Comparison of ENCODE assay signal across 9 mouse cellular contexts in genomic region chr12:111376826-111377331, GRCm38 (mm10). TPM values are rescaled to one million over a fixed set of nuclear protein-coding genes. Genes with fewer than 3 reads are reported as not detected.
A peak's percentile ranks its signal among the peaks of the same experiment; 100 is the strongest.
DNase-seq lines count a peak whose midpoint lies in the region; ATAC-seq lines count a peak whose summit lies in the region.
"Had no signal": no experiment of that assay in that cellular context is flagged by ENCODE, and none has a peak within 500 bp of the region (broad histone marks: within the 10 kb centered on the region; RNA-seq: fewer than 3 reads in every experiment).

No protein-coding gene starts in this region.

- peak; percentile 46 for DNase-seq in retina, embryonic 14.5 days (ENCODE audit: low spot score)
- DNase-seq in retina, postnatal 1 day = no peak
- peak; percentile 52 for DNase-seq in brain, adult 2 months (ENCODE audit: low read depth, low spot score)
- DNase-seq in forebrain, embryonic 14.5 days (ENCODE audit: low spot score) = no peak
- DNase-seq in heart, postnatal 4 days = peak; percentile 80
- DNase-seq in left cerebral cortex, postnatal 4 days = peak; percentile 49
- peak; percentile 76 for DNase-seq in testis, postnatal 10 days (ENCODE audit: low spot score)

- under 1% methylated on average over 46 of the region's 49 CpGs for WGBS in forebrain, embryonic 14.5 days

- H3K9me3 ChIP-seq in forebrain, embryonic 14.5 days (replicated peaks; ENCODE audit: control insufficient read depth, low read length) = no peaks in the 10 kb centered on the region

- peaks cover 10% of the 10 kb centered on the region for H3K4me1 ChIP-seq in forebrain, embryonic 14.5 days (ENCODE audit: control insufficient read depth, insufficient read depth, low read length)

- peak overlapping the region; percentile 97 for H3K4me3 ChIP-seq in forebrain, embryonic 14.5 days (ENCODE audit: low read depth, low read length)

- intact Hi-C loops in left cerebral cortex, postnatal 4 days (cut with DNase I) = no loop called here

- H3K36me3 ChIP-seq in forebrain, embryonic 14.5 days (ENCODE audit: control insufficient read depth, insufficient read depth, low read length) = no peaks in the 10 kb centered on the region

- H3K9ac ChIP-seq in forebrain, embryonic 14.5 days (ENCODE audit: low read length) = peak overlapping the region; percentile 92

- H3K4me2 ChIP-seq in forebrain, embryonic 14.5 days (ENCODE audit: low read length) = peak overlapping the region; percentile 94

- no peaks in the 10 kb centered on the region for H3K27me3 ChIP-seq in forebrain, embryonic 14.5 days (replicated peaks; ENCODE audit: control insufficient read depth, insufficient read depth, low read length)

- ATAC-seq in forebrain, embryonic 14.5 days = peak; percentile 21; the same call in 1 of the 2 replicates
- 0 out of 2 replicates have a peak, but pooled peaks have one; percentile 3 for ATAC-seq in megakaryocyte progenitor cell, adult 5-6 weeks (replicated peaks; ENCODE audit: poor library complexity)

- peak overlapping the region; percentile 93 for H3K27ac ChIP-seq in forebrain, embryonic 14.5 days (ENCODE audit: low read depth, low read length)

RNA-seq across cellular contexts. Expression of gene Cdc42bpb, which starts 0.6 kb away (rescaled TPM):
- 28.8 and 34.6 TPM in 2 replicates for polyA plus RNA-seq in forebrain, embryonic 14.5 days (2014; fragmentation: Nextera tagmentation; extraction: Ambion mirVana)
- total RNA-seq in heart, postnatal 4 days (2021) = 100 to 1,000 TPM; 112 to 116 TPM
- total RNA-seq in left cerebral cortex, postnatal 4 days (2021) = 100 to 1,000 TPM; 153 to 168 TPM
- total RNA-seq in megakaryocyte progenitor cell, adult 5-6 weeks (2015) = 1.5 and 5.4 TPM in 2 replicates
- 2.9 and 5.2 TPM in 2 replicates for total RNA-seq in megakaryocyte progenitor cell, adult 5-6 weeks (2017)

RNA-seq across cellular contexts. Expression of gene Lbhd2, which starts 29.7 kb away (rescaled TPM):
- polyA plus RNA-seq in forebrain, embryonic 14.5 days (2014; fragmentation: Nextera tagmentation; extraction: Ambion mirVana) = 2.4 and 2.8 TPM in 2 replicates
- not detected for total RNA-seq in heart, postnatal 4 days (2021)
- 1 to 10 TPM; 1.4 to 4.0 TPM for total RNA-seq in left cerebral cortex, postnatal 4 days (2021)
- 0.30 TPM in 1 of 2 replicates, not detected in the other for total RNA-seq in megakaryocyte progenitor cell, adult 5-6 weeks (2015)
- total RNA-seq in megakaryocyte progenitor cell, adult 5-6 weeks (2017) = not detected in 2 replicates
- total RNA-seq: neutrophil, adult 5-6 weeks had no signal

RNA-seq across cellular contexts. Expression of gene Exoc3l4, which starts 39.9 kb away (rescaled TPM):
- polyA plus RNA-seq in forebrain, embryonic 14.5 days (2014; fragmentation: Nextera tagmentation; extraction: Ambion mirVana) = 2.2 and 2.7 TPM in 2 replicates
- total RNA-seq in heart, postnatal 4 days (2021) = 1 to 10 TPM; 7.3 to 8.7 TPM
- 1 to 10 TPM in 1 of 2 experiments, under 1 TPM in 1; 0.62 to 1.6 TPM for total RNA-seq in left cerebral cortex, postnatal 4 days (2021)
- 0.42 and 1.1 TPM in 2 replicates for total RNA-seq in megakaryocyte progenitor cell, adult 5-6 weeks (2015)
- not detected in 2 replicates for total RNA-seq in megakaryocyte progenitor cell, adult 5-6 weeks (2017)
- total RNA-seq: neutrophil, adult 5-6 weeks had no signal

Comparison
In these comparisons a context has a peak if more than half of its experiments do, and no peak if none do; other contexts are left out.
1. DNase-seq: peak in retina, embryonic 14.5 days (single experiment), brain, adult 2 months (single experiment), heart, postnatal 4 days (single experiment), left cerebral cortex, postnatal 4 days (single experiment) and testis, postnatal 10 days (single experiment); none in retina, postnatal 1 day (single experiment) and forebrain, embryonic 14.5 days (single experiment).
2. RNA of gene Cdc42bpb, which starts 0.6 kb away (total RNA-seq): 153 to 168 TPM in left cerebral cortex, postnatal 4 days and 112 to 116 TPM in heart, postnatal 4 days; 1.5 to 5.4 TPM in megakaryocyte progenitor cell, adult 5-6 weeks; every median in the first group is over 10 times any median in the second.